Mouse (Mus musculus): ENCODE data around the gene Shisa2.

DNA sequence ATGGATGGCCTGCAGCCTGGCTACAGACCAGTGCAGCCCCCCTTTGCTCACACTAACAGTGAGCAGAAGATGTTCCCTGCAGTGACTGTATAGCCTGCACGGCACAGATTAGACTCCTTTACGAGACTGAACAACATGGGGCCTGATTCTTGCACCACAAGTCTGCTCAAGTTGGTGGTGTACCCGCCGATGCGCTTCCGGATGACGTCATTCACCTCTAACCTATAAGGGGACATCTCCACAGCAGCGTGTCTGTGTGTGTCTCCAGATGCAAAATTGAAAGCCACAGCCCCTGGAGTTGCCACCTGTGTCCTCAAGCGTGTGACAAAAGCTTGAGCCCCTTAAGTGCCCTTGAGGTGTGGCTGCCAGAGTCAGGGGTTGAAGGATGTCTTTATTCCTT, 5.0 kb downstream of the Shisa2 start:
- no peak for TF ChIP-seq CTCF (IDR thresholded peaks at IDR 0.05; ENCODE audit: low read depth)
- no peak for TF ChIP-seq EP300 (IDR thresholded peaks at IDR 0.05; ENCODE audit: low read depth)

Measured in liver, embryonic 14.5 days (tissue).